Mouse (Mus musculus) activated CD4-positive, CD25-positive, alpha-beta regulatory T cell, adult 4 months (primary cell): ENCODE measurements around the gene 4933409G03Rik. TPM values are rescaled to one million over a fixed set of nuclear protein-coding genes. Genes with fewer than 3 reads are reported as not detected.
"Not testable (repeated sequence)": the region's sequence is repeated elsewhere in the genome, so short reads cannot be mapped to it uniquely, and the experiment has no call there.

Experiments
- ATAC-seq: one replicate; pipeline ENCODE4 v1.8.0; 2017
- polyA plus RNA-seq, 2 experiments: library from polyadenylated mRNA; unstranded; fragments of 100-300 nt; shearing (Covaris generic); gene quantifications; one replicate each; pipeline ENCODE4 v1.2.1; 2017

4933409G03Rik gene
- polyA plus RNA-seq = not detected

DNA sequence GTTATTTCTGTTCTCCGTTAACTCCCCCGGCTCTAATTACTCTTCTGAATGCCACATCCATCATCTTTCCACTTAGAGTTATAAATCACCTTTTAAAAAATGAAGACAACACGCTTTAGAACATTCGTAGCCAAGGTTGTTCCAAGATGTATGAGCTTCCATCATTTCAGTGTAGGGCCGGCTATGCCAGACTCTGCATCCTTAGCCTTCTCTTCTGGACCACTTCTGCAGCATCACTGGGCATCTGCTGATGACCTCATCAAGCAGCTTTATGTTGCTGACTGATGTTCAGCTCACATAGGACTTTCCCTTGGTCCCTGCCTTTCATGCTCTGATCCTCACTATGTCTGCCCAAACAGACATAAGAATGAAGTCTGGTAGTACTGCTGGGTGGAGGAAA lies at the start of gene 4933409G03Rik:
TSS of gene 4933409G03Rik (plus strand) at position 301 of the 400 bp plus-strand sequence.
- no peak for ATAC-seq

DNA sequence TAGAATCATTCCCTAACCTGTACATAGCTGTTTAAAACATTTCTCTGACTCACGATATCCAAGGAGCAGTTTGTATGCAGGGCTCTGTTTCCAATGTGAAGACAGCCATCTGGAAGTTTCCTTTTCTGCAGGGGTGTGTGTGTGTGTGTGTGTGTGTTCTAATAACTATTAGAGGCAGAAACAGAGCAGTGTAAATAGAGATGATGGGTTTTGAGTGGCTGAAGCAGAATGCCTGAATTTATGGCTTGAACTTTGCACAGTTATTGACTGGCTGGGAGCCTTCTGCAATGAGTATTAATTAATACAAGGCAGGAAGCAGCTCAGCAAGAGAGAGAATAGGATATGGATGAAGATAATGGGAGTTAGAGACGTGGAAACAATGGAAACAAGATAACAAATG lies 38.0 kb upstream of the 4933409G03Rik start:
- ATAC-seq = no peak

GRCm38 (mm10) chr2:68560821-68561220 lies 21.4 kb upstream of the 4933409G03Rik start:
- ATAC-seq = no peak

- peak; percentile 61 for ATAC-seq
Observed at GRCm38 (mm10) chr2:68563331-68563730, 18.9 kb upstream of the 4933409G03Rik start.

- ATAC-seq = no peak
Observed at GRCm38 (mm10) chr2:68568361-68568760, 13.9 kb upstream of the 4933409G03Rik start.

GRCm38 (mm10) chr2:68572340-68572739 lies 9.9 kb upstream of the 4933409G03Rik start:
- peak; percentile 32 for ATAC-seq

DNA sequence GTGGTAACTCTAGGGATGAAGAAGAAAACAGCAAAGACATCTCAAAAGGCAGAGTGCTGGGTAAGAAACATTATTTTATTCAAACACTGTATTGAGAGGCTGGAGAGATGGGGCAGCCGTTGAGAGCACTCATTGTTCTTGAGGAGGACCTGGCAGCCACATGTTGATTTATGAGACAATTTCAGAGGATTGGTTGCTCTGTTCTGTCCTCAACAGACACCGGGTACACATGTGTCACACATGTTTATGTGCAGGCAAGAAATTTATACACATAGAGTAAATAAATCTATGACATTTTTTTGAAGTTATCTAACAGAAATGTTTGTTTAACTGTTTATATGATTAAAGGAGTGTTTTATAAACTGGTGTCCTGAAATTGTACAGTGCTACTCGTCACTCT lies 10.6 kb downstream of the 4933409G03Rik start:
- no peak for ATAC-seq

- not testable (repeated sequence) for ATAC-seq
Observed at GRCm38 (mm10) chr2:68656186-68656585, 74.0 kb downstream of the 4933409G03Rik start, which contains the start of gene 4932414N04Rik. 4932414N04Rik (plus strand) TSS chr2:68656486.

Other genes starting within 250 kb of the 4933409G03Rik start
- 10 to 100 TPM; 14.6 to 15.9 TPM for gene Stk39, start 110.1 kb upstream of the 4933409G03Rik start, polyA plus RNA-seq
- gene 4932414N04Rik, start 74.1 kb downstream of the 4933409G03Rik start, polyA plus RNA-seq = not detected